Mouse (Mus musculus): Measurements from ENCODE around the gene Slc15a3. TPM values are rescaled to one million over a fixed set of nuclear protein-coding genes. Genes with fewer than 3 reads are reported as not detected.
A peak's percentile ranks its signal among the peaks of the same experiment; 100 is the strongest.

Slc15a3 gene
- total and polyA plus RNA-seq, 2 experiments from 2014 or later: 0.59 to 2.7 TPM

- peak overlapping the region; percentile 42 for H3K4me2 ChIP-seq (ENCODE audit: low read depth, low read length)
- no peaks in the 10 kb centered on the region for H3K27me3 ChIP-seq (ENCODE audit: control insufficient read depth, insufficient read depth, low read length)
- TF ChIP-seq CTCF (IDR thresholded peaks at IDR 0.05; ENCODE audit: low read depth) (no peak), EP300 (IDR thresholded peaks at IDR 0.05; ENCODE audit: low read depth) (no peak)
- WGBS: 42% methylated on average over 24 of the region's 24 CpGs
- H3K4me3 ChIP-seq (ENCODE audit: low read depth, low read length): peak overlapping the region; percentile 21
- H3K36me3 ChIP-seq (replicated peaks; ENCODE audit: control insufficient read depth, insufficient read depth, low read length): no peaks in the 10 kb centered on the region
- no peak overlapping the region for H3K9ac ChIP-seq (replicated peaks; ENCODE audit: low read depth, low read length)
- DNase-seq (ENCODE audit: low spot score) (no peak), ATAC-seq (ENCODE audit: insufficient read depth, low read depth) (no peak)
- H3K27ac ChIP-seq (ENCODE audit: low read depth): no peak overlapping the region
- H3K4me1 ChIP-seq (ENCODE audit: control insufficient read depth, insufficient read depth): peaks cover 11% of the 10 kb centered on the region; the same call in 1 of the 2 replicates
- no peaks in the 10 kb centered on the region for H3K9me3 ChIP-seq (replicated peaks; ENCODE audit: control insufficient read depth, low read length)
Measured at GRCm38 (mm10) chr19:10842914-10843313, 3.4 kb downstream of the Slc15a3 start.

DNA sequence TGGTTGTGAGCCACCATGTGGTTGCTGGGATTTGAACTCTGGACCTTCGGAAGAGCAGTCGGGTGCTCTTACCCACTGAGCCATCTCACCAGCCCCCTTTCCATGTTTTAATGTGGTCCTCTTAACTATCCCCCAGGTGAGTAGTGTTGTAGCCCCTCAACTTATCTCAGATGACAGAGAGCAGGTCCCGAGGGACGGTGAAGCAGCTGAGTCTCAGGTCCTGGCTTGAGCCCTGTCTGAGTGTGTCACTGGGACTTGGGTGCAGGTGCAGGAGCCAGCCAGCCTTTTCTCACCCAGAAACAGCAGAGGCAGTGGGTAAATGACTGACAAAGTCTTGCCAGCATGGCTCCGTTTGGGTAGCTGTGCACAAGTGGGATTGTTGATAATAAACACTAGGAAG, 4.7 kb downstream of the Slc15a3 start:
- H3K4me1 ChIP-seq (ENCODE audit: control insufficient read depth, insufficient read depth): peaks cover 11% of the 10 kb centered on the region; the same call in 1 of the 2 replicates
- H3K36me3 ChIP-seq (replicated peaks; ENCODE audit: control insufficient read depth, insufficient read depth, low read length): no peaks in the 10 kb centered on the region
- no peak for TF ChIP-seq CTCF (IDR thresholded peaks at IDR 0.05; ENCODE audit: low read depth)
- no peak for TF ChIP-seq EP300 (IDR thresholded peaks at IDR 0.05; ENCODE audit: low read depth)
- no peaks in the 10 kb centered on the region for H3K9me3 ChIP-seq (replicated peaks; ENCODE audit: control insufficient read depth, low read length)
- H3K27me3 ChIP-seq (ENCODE audit: control insufficient read depth, insufficient read depth, low read length): no peaks in the 10 kb centered on the region
- 82% methylated on average over 5 of the region's 5 CpGs for WGBS
- no peak for ATAC-seq (ENCODE audit: insufficient read depth, low read depth)
- H3K9ac ChIP-seq (replicated peaks; ENCODE audit: low read depth, low read length): no peak overlapping the region
- H3K27ac ChIP-seq (ENCODE audit: low read depth): no peak overlapping the region
- H3K4me2 ChIP-seq (ENCODE audit: low read depth, low read length): no peak overlapping the region
- no peak overlapping the region for H3K4me3 ChIP-seq (ENCODE audit: low read depth, low read length)
- no peak for DNase-seq (ENCODE audit: low spot score)

DNA sequence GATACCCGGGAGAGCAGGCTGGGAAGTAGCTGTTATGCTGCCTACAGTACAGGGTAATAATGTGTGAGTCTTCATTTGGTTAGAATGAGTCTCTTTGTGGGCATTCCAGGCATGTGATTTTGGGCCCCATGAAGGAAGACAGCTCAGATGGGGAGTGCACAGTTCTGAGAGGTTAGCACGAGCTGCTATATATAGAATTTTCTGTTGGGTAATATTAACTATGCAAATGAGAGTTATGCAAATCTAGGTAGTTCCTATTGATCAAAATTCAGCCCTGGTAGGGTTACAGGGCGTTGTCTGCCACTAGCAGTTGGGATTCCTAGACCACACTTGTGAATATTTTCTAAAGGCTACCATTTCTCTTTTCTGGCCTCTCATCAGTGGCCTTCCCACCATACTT, 5.9 kb downstream of the Slc15a3 start:
- Histone ChIP-seq H3K36me3 (replicated peaks; ENCODE audit: control insufficient read depth, insufficient read depth, low read length) (no peaks in the 10 kb centered on the region), H3K4me3 (ENCODE audit: low read depth, low read length) (no peak overlapping the region), H3K9me3 (replicated peaks; ENCODE audit: control insufficient read depth, low read length) (no peaks in the 10 kb centered on the region), H3K27ac (ENCODE audit: low read depth) (no peak overlapping the region), H3K9ac (replicated peaks; ENCODE audit: low read depth, low read length) (no peak overlapping the region), H3K4me2 (ENCODE audit: low read depth, low read length) (no peak overlapping the region), H3K27me3 (ENCODE audit: control insufficient read depth, insufficient read depth, low read length) (no peaks in the 10 kb centered on the region), H3K4me1 (ENCODE audit: control insufficient read depth, insufficient read depth) (peaks cover 11% of the 10 kb centered on the region; the same call in 1 of the 2 replicates)
- 80% methylated on average over 3 of the region's 3 CpGs for WGBS
- DNase-seq (ENCODE audit: low spot score) (no peak), ATAC-seq (ENCODE audit: insufficient read depth, low read depth) (no peak)
- no peak for TF ChIP-seq EP300 (IDR thresholded peaks at IDR 0.05; ENCODE audit: low read depth)
- TF ChIP-seq CTCF (IDR thresholded peaks at IDR 0.05; ENCODE audit: low read depth): no peak

GRCm38 (mm10) chr19:10846150-10846549, 6.6 kb downstream of the Slc15a3 start:
- no peak for ATAC-seq (ENCODE audit: insufficient read depth, low read depth)
- Histone ChIP-seq H3K9ac (replicated peaks; ENCODE audit: low read depth, low read length) (no peak overlapping the region), H3K4me2 (ENCODE audit: low read depth, low read length) (no peak overlapping the region), H3K36me3 (replicated peaks; ENCODE audit: control insufficient read depth, insufficient read depth, low read length) (no peaks in the 10 kb centered on the region), H3K4me3 (ENCODE audit: low read depth, low read length) (no peak overlapping the region), H3K9me3 (replicated peaks; ENCODE audit: control insufficient read depth, low read length) (no peaks in the 10 kb centered on the region), H3K27me3 (ENCODE audit: control insufficient read depth, insufficient read depth, low read length) (no peaks in the 10 kb centered on the region), H3K4me1 (ENCODE audit: control insufficient read depth, insufficient read depth) (peaks cover 11% of the 10 kb centered on the region; the same call in 1 of the 2 replicates), H3K27ac (ENCODE audit: low read depth) (no peak overlapping the region)
- TF ChIP-seq EP300 (IDR thresholded peaks at IDR 0.05; ENCODE audit: low read depth): no peak
- TF ChIP-seq CTCF (IDR thresholded peaks at IDR 0.05; ENCODE audit: low read depth): no peak
- WGBS: 69% methylated on average over 7 of the region's 7 CpGs
- no peak for DNase-seq (ENCODE audit: low spot score)

DNA sequence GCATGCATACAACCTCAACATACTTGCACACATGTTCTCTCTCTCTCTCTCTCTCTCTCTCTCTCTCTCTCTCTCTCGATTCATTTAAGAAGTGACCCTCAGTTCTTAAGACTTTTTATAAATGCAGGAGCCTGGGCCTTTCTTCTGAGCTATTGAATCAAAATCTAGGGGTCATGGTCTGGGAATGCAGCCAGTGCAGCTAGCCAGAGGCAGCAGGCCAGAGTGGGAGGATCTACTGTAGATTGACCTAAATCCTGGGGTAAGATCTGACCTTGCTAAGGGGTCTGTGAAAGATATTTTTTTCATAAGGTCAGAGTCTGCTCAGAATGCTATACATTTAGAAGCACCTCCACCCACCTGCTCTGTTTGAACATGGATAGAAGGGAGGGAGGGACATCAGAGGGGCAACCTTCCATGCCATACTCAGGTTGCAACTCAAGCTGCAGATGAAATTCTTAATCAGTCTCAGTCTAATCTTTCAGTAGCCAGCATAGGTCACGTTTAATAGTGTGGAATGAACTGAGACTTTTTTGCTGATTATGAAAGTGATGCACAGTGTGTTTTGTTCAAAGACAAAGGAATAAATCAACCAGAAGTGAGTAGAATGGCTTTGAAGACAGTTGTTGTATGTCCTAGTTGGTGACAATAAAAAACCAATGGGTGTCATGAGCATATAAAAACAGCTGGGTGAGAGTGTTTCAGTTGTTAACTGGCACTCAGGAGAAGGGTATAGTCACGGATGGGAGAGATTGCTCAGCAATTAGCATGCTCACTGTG, 8.0 kb downstream of the Slc15a3 start:
- Histone ChIP-seq H3K4me1 (ENCODE audit: control insufficient read depth, insufficient read depth) (peaks cover 11% of the 10 kb centered on the region; the same call in 1 of the 2 replicates), H3K27me3 (ENCODE audit: control insufficient read depth, insufficient read depth, low read length) (no peaks in the 10 kb centered on the region), H3K4me3 (ENCODE audit: low read depth, low read length) (no peak overlapping the region), H3K9me3 (replicated peaks; ENCODE audit: control insufficient read depth, low read length) (no peaks in the 10 kb centered on the region), H3K4me2 (ENCODE audit: low read depth, low read length) (no peak overlapping the region), H3K36me3 (replicated peaks; ENCODE audit: control insufficient read depth, insufficient read depth, low read length) (no peaks in the 10 kb centered on the region), H3K27ac (ENCODE audit: low read depth) (no peak overlapping the region), H3K9ac (replicated peaks; ENCODE audit: low read depth, low read length) (no peak overlapping the region)
- no peak for TF ChIP-seq EP300 (IDR thresholded peaks at IDR 0.05; ENCODE audit: low read depth)
- no peak for TF ChIP-seq CTCF (IDR thresholded peaks at IDR 0.05; ENCODE audit: low read depth)
- DNase-seq (ENCODE audit: low spot score): no peak
- no peak for ATAC-seq (ENCODE audit: insufficient read depth, low read depth)
- 36% methylated on average over 3 of the region's 3 CpGs for WGBS
